ENCODE assay signal across 25 mouse cellular contexts in genomic region chr19:53077278-53077677, GRCm38 (mm10). TPM values are rescaled to one million over a fixed set of nuclear protein-coding genes. Genes with fewer than 3 reads are reported as not detected.
DNase-seq lines count a peak whose midpoint lies in the region; ATAC-seq and TF ChIP-seq lines count a peak whose summit lies in the region.
"Had no signal": no experiment of that assay in that cellular context is flagged by ENCODE, and none has a peak within 500 bp of the region (broad histone marks: within the 10 kb centered on the region; RNA-seq: fewer than 3 reads in every experiment).

No protein-coding gene starts in this region.

- H3K9ac ChIP-seq in heart, embryonic 12.5 days = no peak overlapping the region
- H3K9ac ChIP-seq in lung, embryonic 15.5 days = no peak overlapping the region
- H3K9ac ChIP-seq in embryonic facial prominence, embryonic 13.5 days = no peak overlapping the region
- H3K9ac ChIP-seq in stomach, embryonic 15.5 days = no peak overlapping the region
- H3K9ac ChIP-seq: forebrain, embryonic 13.5 days; hindbrain, embryonic 15.5 days; limb, embryonic 12.5 days; neural tube, embryonic 12.5 days had no signal

- no peaks in the 10 kb centered on the region for H3K36me3 ChIP-seq in heart, embryonic 10.5 days
- no peaks in the 10 kb centered on the region for H3K36me3 ChIP-seq in heart, embryonic 12.5 days
- no peaks in the 10 kb centered on the region for H3K36me3 ChIP-seq in lung, embryonic 15.5 days
- no peaks in the 10 kb centered on the region for H3K36me3 ChIP-seq in embryonic facial prominence, embryonic 13.5 days
- H3K36me3 ChIP-seq in stomach, embryonic 15.5 days = no peaks in the 10 kb centered on the region
- H3K36me3 ChIP-seq: hindbrain, embryonic 10.5 days; hindbrain, embryonic 15.5 days; limb, embryonic 12.5 days; midbrain, embryonic 10.5 days; neural tube, embryonic 12.5 days had no signal

- no peak overlapping the region for H3K4me2 ChIP-seq in heart, embryonic 12.5 days
- no peak overlapping the region for H3K4me2 ChIP-seq in lung, embryonic 15.5 days
- no peak overlapping the region for H3K4me2 ChIP-seq in embryonic facial prominence, embryonic 13.5 days
- H3K4me2 ChIP-seq in stomach, embryonic 15.5 days = no peak overlapping the region
- H3K4me2 ChIP-seq: forebrain, embryonic 13.5 days; hindbrain, embryonic 15.5 days; limb, embryonic 12.5 days; liver, embryonic 11.5 days; neural tube, embryonic 12.5 days had no signal

- WGBS in heart, embryonic 10.5 days = 83% methylated on average over 5 of the region's 5 CpGs
- WGBS in heart, embryonic 12.5 days = 87% methylated on average over 5 of the region's 5 CpGs
- 65% methylated on average over 5 of the region's 5 CpGs for WGBS in lung, embryonic 15.5 days
- 82% methylated on average over 5 of the region's 5 CpGs for WGBS in embryonic facial prominence, embryonic 13.5 days
- 89% methylated on average over 5 of the region's 5 CpGs for WGBS in stomach, embryonic 15.5 days

- TF ChIP-seq CTCF in left cerebral cortex, adult 2 months (IDR thresholded peaks at IDR 0.05) = no peak

- H3K27me3 ChIP-seq in heart, embryonic 10.5 days (ENCODE audit: insufficient read depth, poor library complexity, severe bottlenecking) = no peaks in the 10 kb centered on the region
- H3K27me3 ChIP-seq in heart, embryonic 12.5 days (replicated peaks) = no peaks in the 10 kb centered on the region
- no peaks in the 10 kb centered on the region for H3K27me3 ChIP-seq in lung, embryonic 15.5 days
- H3K27me3 ChIP-seq in embryonic facial prominence, embryonic 13.5 days = no peaks in the 10 kb centered on the region
- H3K27me3 ChIP-seq in stomach, embryonic 15.5 days (replicated peaks) = no peaks in the 10 kb centered on the region
- H3K27me3 ChIP-seq: forebrain, embryonic 13.5 days; hindbrain, embryonic 15.5 days; limb, embryonic 12.5 days; neural tube, embryonic 12.5 days had no signal

- no peak overlapping the region for H3K4me3 ChIP-seq in heart, embryonic 10.5 days
- H3K4me3 ChIP-seq in heart, embryonic 12.5 days = no peak overlapping the region
- no peak overlapping the region for H3K4me3 ChIP-seq in lung, embryonic 15.5 days
- H3K4me3 ChIP-seq in embryonic facial prominence, embryonic 13.5 days = no peak overlapping the region
- H3K4me3 ChIP-seq in stomach, embryonic 15.5 days (replicated peaks) = no peak overlapping the region
- no peak overlapping the region for H3K4me3 ChIP-seq in left cerebral cortex, adult 2 months
- H3K4me3 ChIP-seq: forebrain, embryonic 13.5 days; hindbrain, embryonic 10.5 days; hindbrain, embryonic 15.5 days; limb, embryonic 12.5 days; midbrain, embryonic 10.5 days; neural tube, embryonic 12.5 days had no signal

- intact Hi-C loops in left cerebral cortex, adult 2 months (cut with DNase I) = loop anchor here (2.0 kb wide), 1 partner anchor 64 kb away; the partner anchor contains the start of gene Add3

- H3K27ac ChIP-seq in heart, embryonic 10.5 days = peak overlapping the region; percentile 23; the same call in 1 of the 2 replicates
- no peak overlapping the region for H3K27ac ChIP-seq in heart, embryonic 12.5 days (ENCODE audit: poor library complexity, severe bottlenecking)
- peak overlapping the region; percentile 56 for H3K27ac ChIP-seq in lung, embryonic 15.5 days
- H3K27ac ChIP-seq in embryonic facial prominence, embryonic 13.5 days = peak overlapping the region; percentile 69
- H3K27ac ChIP-seq in stomach, embryonic 15.5 days = peak overlapping the region; percentile 2; the same call in 1 of the 2 replicates
- H3K27ac ChIP-seq in left cerebral cortex, adult 2 months = no peak overlapping the region; the same call in 1 of the 2 replicates
- H3K27ac ChIP-seq: forebrain, embryonic 13.5 days; hindbrain, embryonic 10.5 days; hindbrain, embryonic 15.5 days; midbrain, embryonic 10.5 days; neural tube, embryonic 12.5 days had no signal

- H3K4me1 ChIP-seq in heart, embryonic 10.5 days = peaks cover 36% of the 10 kb centered on the region
- H3K4me1 ChIP-seq in heart, embryonic 12.5 days (replicated peaks) = peaks cover 24% of the 10 kb centered on the region
- peaks cover 71% of the 10 kb centered on the region for H3K4me1 ChIP-seq in lung, embryonic 15.5 days
- peaks cover 56% of the 10 kb centered on the region for H3K4me1 ChIP-seq in embryonic facial prominence, embryonic 13.5 days
- peaks cover 22% of the 10 kb centered on the region for H3K4me1 ChIP-seq in stomach, embryonic 15.5 days
- H3K4me1 ChIP-seq: forebrain, embryonic 13.5 days had no signal

- H3K9me3 ChIP-seq in heart, embryonic 10.5 days = no peaks in the 10 kb centered on the region
- 0 out of 2 replicates have a peak, but pooled peaks cover 5% of the 10 kb centered on the region for H3K9me3 ChIP-seq in heart, embryonic 12.5 days (replicated peaks)
- H3K9me3 ChIP-seq in lung, embryonic 15.5 days = no peaks in the 10 kb centered on the region
- no peaks in the 10 kb centered on the region for H3K9me3 ChIP-seq in embryonic facial prominence, embryonic 13.5 days
- H3K9me3 ChIP-seq in stomach, embryonic 15.5 days = no peaks in the 10 kb centered on the region
- H3K9me3 ChIP-seq: forebrain, embryonic 13.5 days; hindbrain, embryonic 10.5 days; hindbrain, embryonic 15.5 days; limb, embryonic 12.5 days; midbrain, embryonic 10.5 days; neural tube, embryonic 12.5 days had no signal

- no peak for ATAC-seq in heart, embryonic 12.5 days (ENCODE audit: insufficient number of reproducible peaks, low FRiP score)
- no peak for ATAC-seq in lung, embryonic 15.5 days (ENCODE audit: borderline replicate concordance, extremely low read depth, low FRiP score, low TSS enrichment)
- ATAC-seq in embryonic facial prominence, embryonic 13.5 days (ENCODE audit: insufficient number of reproducible peaks, insufficient read depth, low FRiP score, low TSS enrichment, low read depth) = no peak
- no peak for ATAC-seq in stomach, embryonic 15.5 days (ENCODE audit: insufficient read depth, low FRiP score, low read depth)
- ATAC-seq: activated CD4-positive, CD25-positive, alpha-beta regulatory T cell, adult 4 months; forebrain, embryonic 13.5 days; inflammation-experienced regulatory T-cells, adult 6 months; midbrain, embryonic 16.5 days had no signal

- DNase-seq in heart, embryonic 10.5 days (ENCODE audit: low spot score) = peak; percentile 14
- no peak for DNase-seq in lung, adult 18-20 months
- DNase-seq in left cerebral cortex, adult 2 months (ENCODE audit: extremely low spot score in 1 of 2, low spot score in 2 of 2) = no peak
- DNase-seq: adrenal gland, adult 2 months; adrenal gland, postnatal 36 days; B cell, adult 2 months; embryo, embryonic 11 days; gastrocnemius, postnatal 14 days; heart, postnatal 14 days; kidney, postnatal 4 days; thymus, postnatal 4 days had no signal

RNA-seq across cellular contexts. Expression of gene Xpnpep1, which starts 37.3 kb away (rescaled TPM):
- 193 and 211 TPM in 2 replicates for polyA plus RNA-seq in heart, embryonic 10.5 days (2016; fragmentation: Nextera tagmentation; extraction: Ambion mirVana)
- polyA plus RNA-seq in heart, embryonic 12.5 days (2016; fragmentation: Nextera tagmentation; extraction: Ambion mirVana) = 191 TPM in 2 replicates
- 167 and 169 TPM in 2 replicates for polyA plus RNA-seq in lung, embryonic 15.5 days (2015; fragmentation: Nextera tagmentation; extraction: Ambion mirVana)
- polyA plus RNA-seq in embryonic facial prominence, embryonic 13.5 days (2015; fragmentation: Nextera tagmentation; extraction: Ambion mirVana) = 134 and 146 TPM in 2 replicates
- 130 and 151 TPM in 2 replicates for polyA plus RNA-seq in stomach, embryonic 15.5 days (2015; fragmentation: Nextera tagmentation; extraction: Ambion mirVana)
- total RNA-seq in left cerebral cortex, adult 2 months (2021) = 10 to 100 TPM; 67.1 to 72.6 TPM

Comparison
In these comparisons a context has a peak if more than half of its experiments do, and no peak if none do; other contexts are left out.
1. H3K27ac ChIP-seq: peak in heart, embryonic 10.5 days (single experiment), lung, embryonic 15.5 days (single experiment), embryonic facial prominence, embryonic 13.5 days (single experiment) and stomach, embryonic 15.5 days (single experiment); none in heart, embryonic 12.5 days (single experiment) and left cerebral cortex, adult 2 months (single experiment).